Mouse (Mus musculus) stomach, embryonic 16.5 days (tissue): ENCODE measurements around the gene Unc13c. TPM values are rescaled to one million over a fixed set of nuclear protein-coding genes. Genes with fewer than 3 reads are reported as not detected.

Experiments used
- ATAC-seq: fragments of 200-750 bp; cut with Nextera tagmentation; 2 replicates; pipeline ENCODE4 v1.8.0; 2017; ENCODE audit warnings: moderate number of reproducible peaks, moderate TSS enrichment; ENCODE audit not compliant: insufficient read depth, low FRiP score
- H3K27ac ChIP-seq: fragments of 300-500 bp; sonication (generic); 2 replicates; pipeline ENCODE4 v1.5.1; 2014; ENCODE audit warnings: low read length
- H3K27me3 ChIP-seq: fragments of 300-500 bp; sonication (generic); 2 replicates; pipeline ENCODE4 v1.6.1; 2014; ENCODE audit warnings: low read length, control low read depth, mixed read lengths; ENCODE audit not compliant: control insufficient read depth, insufficient read depth
- H3K36me3 ChIP-seq: fragments of 300-500 bp; sonication (generic); 2 replicates; pipeline ENCODE4 v1.6.1; 2014; ENCODE audit warnings: low read length; ENCODE audit not compliant: control insufficient read depth, insufficient read depth
- H3K4me1 ChIP-seq: fragments of 300-500 bp; sonication (generic); 2 replicates; pipeline ENCODE4 v1.6.1; 2014; ENCODE audit warnings: low read length, control low read depth, mixed read lengths; ENCODE audit not compliant: control insufficient read depth, insufficient read depth
- H3K4me2 ChIP-seq: fragments of 300-500 bp; sonication (generic); 2 replicates; pipeline ENCODE4 v1.6.1; 2014; ENCODE audit warnings: low read depth, low read length, mixed read lengths
- H3K4me3 ChIP-seq: fragments of 300-500 bp; sonication (generic); replicated peaks from 2 replicates; pipeline ENCODE4 v1.5.1; 2014; ENCODE audit warnings: mild to moderate bottlenecking, low read length
- H3K9ac ChIP-seq: fragments of 300-500 bp; sonication (generic); 2 replicates; pipeline ENCODE4 v1.6.1; 2014; ENCODE audit warnings: low read length
- H3K9me3 ChIP-seq: fragments of 300-500 bp; sonication (generic); replicated peaks from 2 replicates; pipeline ENCODE4 v1.6.1; 2016; ENCODE audit warnings: low read length, control low read depth; ENCODE audit not compliant: control insufficient read depth
- WGBS: fragments of 180-500 bp; shearing (Covaris S2); extraction: QIAGEN DNeasy Blood & Tissue Kit; methylation state at CpG from one replicate; pipeline ENCODE4 v1.1.7; 2014; 5-methylcytosine and 5-hydroxymethylcytosine counted together
- polyA plus RNA-seq: library from polyadenylated mRNA; unstranded; fragments of >200 nt; fragmentation: Nextera tagmentation; extraction: Ambion mirVana; gene quantifications from 2 replicates; pipeline ENCODE4 v1.2.1, GENCODE M21; 2015

The Unc13c gene
- polyA plus RNA-seq, 1 experiment from 2014 or later = 0.89 TPM

- Histone ChIP-seq H3K9me3 (0 out of 2 replicates have a peak, but pooled peaks cover 3% of the 10 kb centered on the region), H3K27me3 (no peaks in the 10 kb centered on the region), H3K4me1 (no peaks in the 10 kb centered on the region), H3K27ac (no peak overlapping the region), H3K4me3 (no peak overlapping the region), H3K9ac (no peak overlapping the region), H3K36me3 (no peaks in the 10 kb centered on the region), H3K4me2 (no peak overlapping the region)
- WGBS = 75% methylated on average over 3 of the region's 3 CpGs
- ATAC-seq = no peak
These were observed 70.2 kb downstream of the Unc13c start for GRCm38 (mm10) chr9:73898516-73898915.

- Histone ChIP-seq H3K4me3 (no peak overlapping the region), H3K4me2 (no peak overlapping the region), H3K27ac (no peak overlapping the region), H3K4me1 (no peaks in the 10 kb centered on the region), H3K36me3 (no peaks in the 10 kb centered on the region), H3K9ac (no peak overlapping the region), H3K27me3 (no peaks in the 10 kb centered on the region), H3K9me3 (0 out of 2 replicates have a peak, but pooled peaks cover 3% of the 10 kb centered on the region)
- no peak for ATAC-seq
- 80% methylated on average over 3 of the region's 3 CpGs for WGBS
These were observed 72.6 kb downstream of the Unc13c start for GRCm38 (mm10) chr9:73896210-73896609.

- Histone ChIP-seq H3K9me3 (no peaks in the 10 kb centered on the region), H3K4me2 (no peak overlapping the region), H3K4me3 (no peak overlapping the region), H3K9ac (no peak overlapping the region), H3K27ac (no peak overlapping the region), H3K36me3 (no peaks in the 10 kb centered on the region), H3K27me3 (no peaks in the 10 kb centered on the region), H3K4me1 (peaks cover 3% of the 10 kb centered on the region; the same call in 1 of the 2 replicates)
- 25% methylated on average over 1 of the region's 1 CpGs for WGBS
- ATAC-seq = no peak
These were observed 85.2 kb downstream of the Unc13c start for GRCm38 (mm10) chr9:73883587-73883986.

- Histone ChIP-seq H3K4me3 (no peak overlapping the region), H3K4me1 (peaks cover 3% of the 10 kb centered on the region; the same call in 1 of the 2 replicates), H3K9me3 (no peaks in the 10 kb centered on the region), H3K27me3 (no peaks in the 10 kb centered on the region), H3K36me3 (no peaks in the 10 kb centered on the region), H3K27ac (peak overlapping the region; percentile 17; the same call in 1 of the 2 replicates), H3K4me2 (no peak overlapping the region), H3K9ac (no peak overlapping the region)
- ATAC-seq = no peak
- 61% methylated on average over 1 of the region's 1 CpGs for WGBS
These were observed 85.6 kb downstream of the Unc13c start for GRCm38 (mm10) chr9:73883143-73883542.

- H3K27ac ChIP-seq = no peak overlapping the region
- H3K4me1 ChIP-seq = peaks cover 3% of the 10 kb centered on the region; the same call in 1 of the 2 replicates
- H3K9ac ChIP-seq = no peak overlapping the region
- H3K4me3 ChIP-seq = no peak overlapping the region
- 86% methylated on average over 5 of the region's 5 CpGs for WGBS
- H3K36me3 ChIP-seq = no peaks in the 10 kb centered on the region
- ATAC-seq = no peak
- no peaks in the 10 kb centered on the region for H3K27me3 ChIP-seq
- H3K9me3 ChIP-seq = no peaks in the 10 kb centered on the region
- H3K4me2 ChIP-seq = no peak overlapping the region
These were observed 86.3 kb downstream of the Unc13c start for GRCm38 (mm10) chr9:73882393-73882919.

- Histone ChIP-seq H3K9me3 (no peaks in the 10 kb centered on the region), H3K4me3 (no peak overlapping the region), H3K4me2 (no peak overlapping the region), H3K27me3 (no peaks in the 10 kb centered on the region), H3K9ac (no peak overlapping the region), H3K36me3 (no peaks in the 10 kb centered on the region), H3K27ac (no peak overlapping the region), H3K4me1 (no peaks in the 10 kb centered on the region)
- ATAC-seq = no peak
- 45% methylated on average over 2 of the region's 2 CpGs for WGBS
These were observed 101.2 kb downstream of the Unc13c start for GRCm38 (mm10) chr9:73867410-73868067.

GRCm38 (mm10) chr9:73866666-73867065 is 102.1 kb downstream of the Unc13c start:
- no peak overlapping the region for H3K27ac ChIP-seq
- no peak for ATAC-seq
- 81% methylated on average over 2 of the region's 2 CpGs for WGBS

DNA sequence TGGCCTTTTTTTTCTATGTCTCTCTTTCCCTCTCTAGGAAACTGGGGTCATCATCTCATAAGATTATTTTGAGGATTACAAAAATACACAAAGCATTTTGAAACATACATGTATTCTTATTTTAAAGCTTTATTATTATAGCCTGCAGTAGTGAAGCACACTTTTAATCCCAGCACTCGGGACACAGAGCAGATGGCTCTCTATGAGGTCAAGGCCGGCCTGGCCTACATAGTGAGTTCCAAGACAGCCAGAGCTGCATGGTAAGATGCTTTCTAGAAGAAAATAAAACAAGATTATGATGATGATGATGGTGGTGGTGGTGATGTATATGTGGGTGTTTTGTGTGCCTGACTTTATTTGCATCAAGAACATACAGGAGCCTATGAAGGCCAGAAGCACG is 109.3 kb downstream of the Unc13c start:
- Histone ChIP-seq H3K36me3 (no peaks in the 10 kb centered on the region), H3K4me1 (no peaks in the 10 kb centered on the region), H3K4me2 (no peak overlapping the region), H3K27me3 (no peaks in the 10 kb centered on the region), H3K4me3 (no peak overlapping the region), H3K9me3 (no peaks in the 10 kb centered on the region), H3K9ac (no peak overlapping the region), H3K27ac (no peak overlapping the region)
- ATAC-seq = no peak
- 85% methylated on average over 3 of the region's 3 CpGs for WGBS

More at GRCm38 (mm10) chr9:73866666-73867065, 102.1 kb downstream of the Unc13c start:
- no peaks in the 10 kb centered on the region for H3K9me3 ChIP-seq
- H3K27me3 ChIP-seq = no peaks in the 10 kb centered on the region
- H3K4me2 ChIP-seq = no peak overlapping the region
- no peaks in the 10 kb centered on the region for H3K36me3 ChIP-seq
- H3K4me3 ChIP-seq = no peak overlapping the region
- no peaks in the 10 kb centered on the region for H3K4me1 ChIP-seq
- no peak overlapping the region for H3K9ac ChIP-seq

DNA sequence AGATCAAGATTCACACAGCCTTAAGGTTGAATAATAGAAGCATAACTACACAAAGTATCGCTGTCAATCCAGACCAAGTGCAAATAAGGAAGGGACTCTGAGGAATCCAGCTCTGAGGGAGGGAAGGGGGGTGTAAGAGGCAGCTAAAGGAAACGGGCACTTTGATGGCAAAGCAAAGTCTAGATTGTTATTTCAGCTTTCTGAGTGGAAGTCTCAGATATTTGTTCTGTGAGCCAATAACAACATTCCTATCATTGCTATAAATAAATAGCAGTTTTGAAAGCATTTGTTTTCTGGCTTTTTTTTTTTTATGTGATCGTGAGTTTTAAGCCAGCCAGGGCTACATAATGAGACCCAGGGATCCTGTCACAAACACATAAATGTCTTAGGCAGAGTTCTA is 114.5 kb downstream of the Unc13c start:
- WGBS = 56% methylated on average over 3 of the region's 3 CpGs
- ATAC-seq = no peak
- no peak overlapping the region for H3K9ac ChIP-seq

More for the DNA sequence above, 114.5 kb downstream of the Unc13c start:
- H3K4me1 ChIP-seq = no peaks in the 10 kb centered on the region
- no peaks in the 10 kb centered on the region for H3K36me3 ChIP-seq
- H3K9me3 ChIP-seq = no peaks in the 10 kb centered on the region
- H3K4me2 ChIP-seq = no peak overlapping the region
- no peak overlapping the region for H3K27ac ChIP-seq
- H3K4me3 ChIP-seq = no peak overlapping the region
- no peaks in the 10 kb centered on the region for H3K27me3 ChIP-seq
